Mouse (Mus musculus) embryonic facial prominence, embryonic 12.5 days (tissue): ENCODE results near the gene Eefsec. TPM values are rescaled to one million over a fixed set of nuclear protein-coding genes. Genes with fewer than 3 reads are reported as not detected.

ENCODE experiments used
- ATAC-seq: fragments of 200-750 bp; cut with Nextera tagmentation; 2 replicates; pipeline ENCODE4 v1.8.0; 2017; ENCODE audit not compliant: insufficient number of reproducible peaks, insufficient read depth, low FRiP score, low TSS enrichment
- H3K27ac ChIP-seq: fragments of 300-500 bp; sonication (generic); 2 replicates; pipeline ENCODE4 v1.5.1; 2016; ENCODE audit warnings: mild to moderate bottlenecking
- H3K27me3 ChIP-seq: fragments of 300-500 bp; sonication (generic); 2 replicates; pipeline ENCODE4 v1.6.1; 2016; ENCODE audit warnings: mild to moderate bottlenecking, moderate library complexity
- H3K36me3 ChIP-seq: fragments of 300-500 bp; sonication (generic); 2 replicates; pipeline ENCODE4 v1.6.1; 2016; ENCODE audit warnings: mild to moderate bottlenecking
- H3K4me1 ChIP-seq: fragments of 300-500 bp; sonication (generic); 2 replicates; pipeline ENCODE4 v1.6.1; 2016
- H3K4me2 ChIP-seq: fragments of 300-500 bp; sonication (generic); replicated peaks from 2 replicates; pipeline ENCODE4 v1.6.1; 2016; ENCODE audit warnings: mild to moderate bottlenecking, moderate library complexity
- H3K4me3 ChIP-seq: fragments of 300-500 bp; sonication (generic); 2 replicates; pipeline ENCODE4 v1.5.1; 2016; ENCODE audit warnings: mild to moderate bottlenecking
- H3K9ac ChIP-seq: fragments of 300-500 bp; sonication (generic); 2 replicates; pipeline ENCODE4 v1.6.1; 2016; ENCODE audit warnings: mild to moderate bottlenecking, moderate library complexity
- H3K9me3 ChIP-seq: fragments of 300-500 bp; sonication (generic); 2 replicates; pipeline ENCODE4 v1.6.1; 2016; ENCODE audit warnings: mild to moderate bottlenecking, moderate library complexity
- WGBS: fragments of 180-500 bp; shearing (Covaris S2); methylation state at CpG from one replicate; pipeline ENCODE4 v1.1.7; 2016; 5-methylcytosine and 5-hydroxymethylcytosine counted together
- polyA plus RNA-seq: library from polyadenylated mRNA; unstranded; fragments of >200 nt; fragmentation: Nextera tagmentation; extraction: Ambion mirVana; gene quantifications from 2 replicates; pipeline ENCODE4 v1.2.1, GENCODE M21; 2016

The Eefsec gene
- polyA plus RNA-seq, 1 experiment from 2014 or later, result 38.1 TPM

DNA sequence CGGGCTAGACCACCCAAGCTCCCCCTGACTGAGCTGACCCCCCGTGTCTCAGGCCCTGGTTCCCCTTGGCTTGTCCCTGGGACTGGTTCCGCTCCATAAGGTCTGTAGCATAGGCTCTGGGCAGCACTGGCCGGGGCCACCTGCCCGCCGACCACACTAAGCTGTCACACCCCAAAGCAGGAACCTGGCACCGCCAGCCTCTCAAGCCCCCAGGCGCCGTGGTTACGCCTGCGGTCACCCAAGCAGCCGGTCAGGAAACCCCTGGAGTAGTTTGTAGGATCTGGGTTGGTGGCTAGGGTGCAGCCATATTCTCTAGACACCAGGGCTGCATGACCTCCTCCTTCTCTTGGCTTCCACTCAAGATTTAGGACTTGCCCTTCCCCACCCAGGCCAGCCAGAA, 217.1 kb downstream of the Eefsec start:
- Histone ChIP-seq H3K4me3 (no peak overlapping the region), H3K4me1 (peaks cover 8% of the 10 kb centered on the region; the same call in 1 of the 2 replicates), H3K27ac (no peak overlapping the region), H3K27me3 (peaks cover 10% of the 10 kb centered on the region), H3K36me3 (no peaks in the 10 kb centered on the region), H3K4me2 (no peak overlapping the region), H3K9ac (no peak overlapping the region), H3K9me3 (no peaks in the 10 kb centered on the region)
- no peak for ATAC-seq
- WGBS, result 90% methylated on average over 12 of the region's 12 CpGs

DNA sequence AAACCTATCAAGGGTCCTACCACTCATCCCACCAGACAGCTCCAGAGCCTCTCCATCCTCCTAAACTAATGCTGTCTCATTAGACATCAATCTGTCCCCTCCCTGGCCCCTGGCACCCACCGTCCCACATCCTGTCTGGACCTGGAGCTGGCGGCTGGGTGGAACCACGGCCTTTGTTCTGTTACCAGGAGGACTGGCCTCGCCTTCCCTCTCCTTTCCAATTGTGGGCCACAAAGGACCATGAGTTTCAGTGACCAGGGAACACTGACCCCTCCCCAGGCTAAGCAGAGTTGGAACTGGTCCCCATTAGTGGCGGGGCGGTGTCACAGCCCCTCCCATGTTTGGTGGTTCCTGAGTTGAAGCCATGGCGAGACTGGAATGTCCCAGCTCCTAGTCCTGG, 218.8 kb downstream of the Eefsec start:
- H3K4me3 ChIP-seq, result no peak overlapping the region
- no peaks in the 10 kb centered on the region for H3K9me3 ChIP-seq
- WGBS, result 63% methylated on average over 7 of the region's 7 CpGs

DNA sequence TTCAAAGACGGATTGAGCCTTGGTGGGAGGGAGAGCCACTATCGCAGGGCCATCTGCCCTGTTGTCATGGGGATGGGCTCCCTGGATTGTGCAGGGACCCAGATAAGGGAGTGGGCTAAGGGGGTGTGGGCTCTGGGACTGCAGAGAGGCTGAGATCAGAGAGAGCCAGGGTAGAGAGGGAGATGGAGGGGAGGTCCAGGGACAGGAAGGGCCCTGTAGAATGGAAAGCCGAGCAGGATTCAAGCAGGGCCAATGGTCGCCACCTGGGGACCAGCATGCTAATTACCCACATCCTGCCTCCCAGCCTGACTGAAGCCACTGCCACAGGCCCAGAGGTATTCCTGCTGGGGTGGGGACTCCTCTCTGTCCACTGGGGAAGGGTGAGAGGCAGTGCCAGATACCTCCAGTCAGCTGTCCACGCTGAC, 219.8 kb downstream of the Eefsec start:
- Histone ChIP-seq H3K9ac (no peak overlapping the region), H3K4me1 (peaks cover 8% of the 10 kb centered on the region; the same call in 1 of the 2 replicates), H3K27me3 (no peaks in the 10 kb centered on the region; the same call in 1 of the 2 replicates), H3K36me3 (no peaks in the 10 kb centered on the region), H3K4me3 (no peak overlapping the region), H3K4me2 (no peak overlapping the region), H3K27ac (no peak overlapping the region), H3K9me3 (no peaks in the 10 kb centered on the region)
- WGBS, result 21% methylated on average over 5 of the region's 5 CpGs
- no peak for ATAC-seq

More for the DNA sequence above, 218.8 kb downstream of the Eefsec start:
- Histone ChIP-seq H3K36me3 (no peaks in the 10 kb centered on the region), H3K27me3 (no peaks in the 10 kb centered on the region; the same call in 1 of the 2 replicates), H3K4me1 (peaks cover 8% of the 10 kb centered on the region; the same call in 1 of the 2 replicates), H3K4me2 (no peak overlapping the region), H3K27ac (no peak overlapping the region), H3K9ac (no peak overlapping the region)
- ATAC-seq, result no peak

DNA sequence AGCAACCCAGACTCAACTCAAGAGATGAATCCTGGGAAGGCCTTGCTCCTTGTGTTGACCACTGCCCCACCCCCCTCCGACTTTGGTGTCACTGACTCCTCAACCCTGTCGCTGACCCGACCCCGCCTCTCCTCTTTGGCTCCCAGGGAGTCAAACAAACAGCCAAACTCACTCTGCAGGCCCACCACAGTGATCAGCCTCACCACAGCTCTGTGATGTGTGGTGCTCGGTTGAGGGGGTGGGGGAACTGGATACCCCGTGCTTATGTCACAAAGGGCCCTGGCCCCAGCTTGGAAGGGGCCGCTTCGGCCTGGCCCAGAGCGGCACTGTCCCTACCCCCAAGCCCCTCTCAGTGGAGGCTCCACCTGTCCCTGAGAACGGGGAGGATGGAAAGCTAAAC, 224.4 kb downstream of the Eefsec start, which contains the start of gene Dnajb8:
Gene Dnajb8 (plus strand): TSS at position 301 of the 400 bp plus-strand sequence.
- 53% methylated on average over 10 of the region's 10 CpGs for WGBS

DNA sequence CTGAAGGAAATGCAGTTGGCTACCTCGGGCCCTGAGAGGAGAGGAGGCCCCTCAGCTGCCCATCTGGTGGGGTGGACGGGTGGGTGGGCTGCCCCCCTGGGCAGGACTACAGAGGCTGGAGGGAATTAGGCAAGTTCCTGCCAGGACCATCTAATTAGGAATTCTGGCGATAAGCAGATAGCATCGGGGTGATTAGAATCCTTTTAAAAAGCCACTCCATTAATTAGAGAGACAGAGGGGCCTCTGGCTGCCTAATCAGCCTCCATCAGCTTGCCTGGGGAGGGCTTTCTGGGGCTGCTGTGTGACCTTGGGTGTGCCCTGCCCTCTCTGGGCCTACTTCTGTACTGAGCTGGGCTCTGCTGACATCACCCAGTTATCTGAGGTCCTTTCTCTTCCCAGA, 227.2 kb downstream of the Eefsec start:
- Histone ChIP-seq H3K36me3 (no peaks in the 10 kb centered on the region), H3K4me1 (0 out of 2 replicates have a peak, but pooled peaks cover 4% of the 10 kb centered on the region), H3K9me3 (no peaks in the 10 kb centered on the region), H3K9ac (no peak overlapping the region), H3K27me3 (no peaks in the 10 kb centered on the region), H3K4me3 (no peak overlapping the region), H3K27ac (no peak overlapping the region), H3K4me2 (no peak overlapping the region)
- WGBS, result 14% methylated on average over 4 of the region's 4 CpGs
- no peak for ATAC-seq

More for the DNA sequence above, 224.4 kb downstream of the Eefsec start, which contains the start of gene Dnajb8:
- H3K27ac ChIP-seq, result no peak within 1 kb of the TSS
- H3K36me3 ChIP-seq, result no peaks in the 10 kb centered on the region
- no peak for ATAC-seq
- peaks cover 6% of the 10 kb centered on the region; the same call in 1 of the 2 replicates for H3K4me1 ChIP-seq
- H3K4me3 ChIP-seq, result no peak within 1 kb of the TSS
- no peaks in the 10 kb centered on the region for H3K9me3 ChIP-seq
- no peak within 1 kb of the TSS for H3K4me2 ChIP-seq
- no peaks in the 10 kb centered on the region for H3K27me3 ChIP-seq
- H3K9ac ChIP-seq, result no peak within 1 kb of the TSS

DNA sequence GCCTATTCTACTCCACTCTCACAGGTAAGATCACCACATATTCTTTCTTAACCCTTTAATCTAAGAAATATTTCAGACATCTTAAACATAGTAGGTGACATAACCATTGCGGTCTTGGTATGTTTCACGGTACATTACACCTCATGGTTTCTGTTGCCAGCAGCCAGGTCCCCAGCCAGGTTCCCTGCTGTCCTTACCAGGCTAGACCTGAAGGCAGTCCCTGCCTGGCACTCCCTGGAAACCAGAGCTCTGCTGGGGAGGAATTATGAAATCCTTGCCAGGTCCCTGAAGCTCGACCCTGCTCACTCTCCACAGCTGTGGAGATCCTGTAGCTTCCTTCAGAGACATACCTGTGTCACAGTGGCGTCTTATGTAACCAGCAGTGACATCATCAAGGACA, 230.1 kb downstream of the Eefsec start:
- no peak; the same call in 1 of the 2 replicates for ATAC-seq
- 75% methylated on average over 4 of the region's 4 CpGs for WGBS

DNA sequence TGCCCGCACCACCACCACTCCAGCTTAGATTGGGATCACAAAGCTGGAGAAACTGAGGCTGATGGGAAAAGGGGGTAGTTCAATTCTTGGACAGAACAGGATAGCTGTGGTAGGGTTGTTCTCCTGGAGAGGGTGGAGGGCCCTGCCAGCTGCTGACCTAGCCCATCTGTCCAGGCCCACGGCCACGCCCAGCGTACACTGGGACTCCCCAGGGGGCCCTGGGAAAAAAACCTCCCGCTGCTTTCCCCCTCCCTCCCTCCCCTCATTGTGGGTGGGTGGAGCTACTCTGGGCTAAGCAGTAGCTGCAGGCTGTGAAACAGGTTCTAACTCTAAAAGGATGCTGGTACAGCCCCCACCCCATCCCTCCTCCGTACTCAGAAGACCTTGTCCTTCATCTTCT, 230.5 kb downstream of the Eefsec start:
- ATAC-seq, result peak; percentile 35; the same call in 1 of the 2 replicates
- 42% methylated on average over 6 of the region's 6 CpGs for WGBS
- H3K27me3 ChIP-seq, result no peaks in the 10 kb centered on the region

More for the DNA sequence above, 230.1 kb downstream of the Eefsec start:
- no peaks in the 10 kb centered on the region for H3K36me3 ChIP-seq
- no peak overlapping the region for H3K27ac ChIP-seq
- no peak overlapping the region for H3K4me3 ChIP-seq
- 0 out of 2 replicates have a peak, but pooled peaks cover 4% of the 10 kb centered on the region for H3K4me1 ChIP-seq
- H3K27me3 ChIP-seq, result no peaks in the 10 kb centered on the region
- no peak overlapping the region for H3K9ac ChIP-seq
- H3K4me2 ChIP-seq, result no peak overlapping the region
- no peaks in the 10 kb centered on the region for H3K9me3 ChIP-seq

DNA sequence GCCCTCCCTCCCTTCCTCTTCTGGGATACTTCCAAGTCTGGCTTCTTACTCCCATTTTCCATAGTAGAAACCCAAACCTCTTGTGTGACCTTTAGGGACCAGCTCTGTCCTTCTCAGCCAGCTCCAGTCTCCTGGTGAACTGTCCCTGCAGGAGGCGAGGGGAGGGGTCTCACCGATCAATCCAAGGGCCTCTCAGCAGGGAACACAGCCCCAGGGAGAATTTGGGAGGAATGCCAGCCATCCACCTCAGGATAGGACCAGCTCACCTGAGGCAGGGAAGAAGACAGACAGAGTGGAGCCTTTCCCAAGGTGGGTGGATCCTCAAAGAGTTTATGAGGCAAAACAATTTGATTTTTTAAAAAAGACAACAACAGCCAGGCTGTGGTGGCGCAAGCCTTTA, 236.2 kb downstream of the Eefsec start:
- Histone ChIP-seq H3K4me3 (no peak overlapping the region), H3K9me3 (no peaks in the 10 kb centered on the region), H3K4me1 (no peaks in the 10 kb centered on the region), H3K27ac (no peak overlapping the region), H3K36me3 (no peaks in the 10 kb centered on the region), H3K4me2 (no peak overlapping the region), H3K27me3 (peaks cover 29% of the 10 kb centered on the region), H3K9ac (no peak overlapping the region)
- ATAC-seq, result no peak
- WGBS, result 59% methylated on average over 3 of the region's 3 CpGs

More for the DNA sequence above, 230.5 kb downstream of the Eefsec start:
- no peak overlapping the region for H3K9ac ChIP-seq
- H3K4me2 ChIP-seq, result no peak overlapping the region
- H3K27ac ChIP-seq, result no peak overlapping the region
- 0 out of 2 replicates have a peak, but pooled peaks cover 4% of the 10 kb centered on the region for H3K4me1 ChIP-seq
- H3K36me3 ChIP-seq, result no peaks in the 10 kb centered on the region
- no peak overlapping the region for H3K4me3 ChIP-seq
- no peaks in the 10 kb centered on the region for H3K9me3 ChIP-seq

DNA sequence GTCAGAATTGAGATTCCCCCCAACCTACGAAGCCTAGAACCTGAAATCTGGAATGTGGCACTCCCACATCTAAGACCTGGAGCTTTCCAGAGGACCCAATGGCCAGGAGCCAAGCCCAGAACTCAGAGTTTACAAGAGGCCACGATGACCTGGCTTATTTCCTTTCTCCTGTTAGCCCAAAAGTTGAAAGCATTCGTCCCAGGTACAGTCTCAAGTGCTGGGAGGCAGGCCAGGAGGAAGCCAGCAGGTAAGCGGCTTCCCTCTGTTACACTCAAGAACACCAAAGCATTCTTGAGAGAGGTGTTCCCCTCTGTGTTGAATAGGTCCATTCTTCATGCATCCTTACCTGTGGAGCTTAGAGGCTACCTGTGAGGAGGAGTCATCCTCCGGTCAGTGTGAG, 236.9 kb downstream of the Eefsec start:
- H3K4me3 ChIP-seq, result no peak overlapping the region
- no peaks in the 10 kb centered on the region for H3K9me3 ChIP-seq
- H3K27ac ChIP-seq, result no peak overlapping the region
- no peak overlapping the region for H3K4me2 ChIP-seq
- H3K4me1 ChIP-seq, result no peaks in the 10 kb centered on the region
- no peak overlapping the region for H3K9ac ChIP-seq
- ATAC-seq, result no peak
- peaks cover 36% of the 10 kb centered on the region for H3K27me3 ChIP-seq
- H3K36me3 ChIP-seq, result no peaks in the 10 kb centered on the region
- 86% methylated on average over 5 of the region's 5 CpGs for WGBS

DNA sequence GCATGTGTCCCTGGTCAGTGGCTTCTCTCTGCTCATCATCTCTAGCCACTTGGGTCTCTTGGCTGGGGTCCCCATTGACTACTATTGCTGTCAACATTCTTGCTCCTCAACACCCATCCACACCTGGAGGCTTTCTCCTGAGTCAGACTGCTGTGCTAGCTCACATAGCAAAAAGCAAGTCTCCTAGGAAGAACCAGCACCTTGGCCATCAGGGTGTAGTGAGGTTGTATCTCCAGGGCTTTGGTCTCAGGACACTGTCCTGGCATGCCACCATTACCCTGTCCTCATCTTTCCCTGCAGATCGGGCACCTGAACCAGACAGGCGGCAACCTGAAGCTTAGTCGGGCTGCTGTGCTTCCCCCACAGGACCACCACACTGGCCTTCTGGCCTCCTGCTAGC, 238.0 kb downstream of the Eefsec start:
- Histone ChIP-seq H3K27ac (no peak overlapping the region), H3K9me3 (no peaks in the 10 kb centered on the region), H3K4me2 (no peak overlapping the region), H3K4me3 (no peak overlapping the region), H3K9ac (no peak overlapping the region), H3K36me3 (no peaks in the 10 kb centered on the region), H3K4me1 (peaks cover 4% of the 10 kb centered on the region; the same call in 1 of the 2 replicates), H3K27me3 (peaks cover 47% of the 10 kb centered on the region)
- WGBS, result 90% methylated on average over 3 of the region's 3 CpGs
- no peak for ATAC-seq

DNA sequence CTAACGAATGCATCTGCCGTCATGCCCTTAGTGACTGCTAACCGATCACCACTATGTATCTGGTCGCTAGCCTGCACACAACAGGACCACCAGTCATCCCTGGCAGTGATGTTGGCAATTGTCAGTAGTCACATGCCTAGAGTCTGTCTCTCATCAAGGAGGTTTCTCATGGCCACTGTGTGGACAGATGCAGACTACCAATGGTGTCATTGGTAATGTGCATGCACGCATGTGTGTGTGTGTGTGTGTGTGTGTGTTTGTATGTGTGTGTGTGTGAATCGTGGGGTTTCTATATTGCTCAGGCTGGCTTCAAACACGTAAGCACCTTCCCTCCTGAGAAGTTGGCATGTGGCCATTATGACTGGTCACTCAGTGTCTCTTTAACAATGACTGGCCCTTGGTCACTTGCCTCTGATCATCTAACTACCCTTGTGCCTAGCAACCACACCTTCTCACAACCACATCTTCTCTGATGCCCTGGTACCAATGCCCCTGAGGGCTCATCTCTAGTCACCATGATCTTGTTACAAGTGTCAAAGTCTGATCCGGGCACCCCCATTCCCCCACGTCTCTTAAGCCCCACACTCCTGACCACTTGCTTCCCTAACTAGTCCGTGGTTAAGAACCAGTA, 238.8 kb downstream of the Eefsec start:
- H3K36me3 ChIP-seq, result no peaks in the 10 kb centered on the region
- no peak for ATAC-seq
- H3K9me3 ChIP-seq, result no peaks in the 10 kb centered on the region
- H3K9ac ChIP-seq, result no peak overlapping the region
- peaks cover 5% of the 10 kb centered on the region; the same call in 1 of the 2 replicates for H3K4me1 ChIP-seq
- WGBS, result 83% methylated on average over 10 of the region's 10 CpGs
- H3K4me2 ChIP-seq, result no peak overlapping the region
- H3K27ac ChIP-seq, result no peak overlapping the region
- no peak overlapping the region for H3K4me3 ChIP-seq
- H3K27me3 ChIP-seq, result peaks cover 48% of the 10 kb centered on the region
